Mouse (Mus musculus) left cerebral cortex, postnatal 36 days (tissue): ENCODE data around the gene Fdps. TPM values are rescaled to one million over a fixed set of nuclear protein-coding genes. Genes with fewer than 3 reads are reported as not detected.

Experiments
- DNase-seq, 2 experiments: peaks; one replicate each; pipeline ENCODE4 v3.0.0; 2021 to 2022; ENCODE audit warnings: low spot score in 2 of 2, mixed read lengths in 1 of 2
- intact Hi-C: fragments of 180-260 bp; cut with DNase I; formaldehyde crosslinking; loops from one replicate; pipeline ENCODE4 v1.15.1; 2025
- total RNA-seq, 2 experiments: library from RNA; stranded (reverse); gene quantifications; 2 replicates each; pipeline ENCODE4 v1.2.3; 2021

Gene Fdps
- total RNA-seq, 2 experiments from 2014 or later: 79.8 to 94.6 TPM

DNA sequence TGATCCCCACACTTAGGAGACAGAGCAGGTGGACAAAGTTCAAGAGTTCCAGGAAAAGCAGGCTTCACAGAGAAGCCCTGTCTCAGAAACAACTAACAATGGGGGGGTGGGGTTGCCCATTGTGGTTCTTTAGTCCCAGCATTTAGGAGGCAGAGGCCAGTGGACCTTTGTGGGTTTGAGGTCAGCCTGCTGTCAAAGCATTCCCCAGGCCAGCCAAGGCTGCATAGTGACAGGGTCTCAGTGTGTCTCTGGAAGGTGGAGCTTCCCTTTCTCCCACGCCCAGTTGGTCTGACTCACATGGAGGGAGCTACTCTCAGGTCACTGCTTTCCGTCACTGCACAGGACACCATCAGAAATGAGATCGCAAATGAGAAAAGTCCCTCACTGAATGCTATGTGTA lies 40.1 kb downstream of the Fdps start:
- intact Hi-C loops: no loop called here
- no peak for DNase-seq

- intact Hi-C loops: no loop called here
- no peak for DNase-seq
Observed at GRCm38 (mm10) chr3:89058783-89059182, 43.0 kb downstream of the Fdps start.

DNA sequence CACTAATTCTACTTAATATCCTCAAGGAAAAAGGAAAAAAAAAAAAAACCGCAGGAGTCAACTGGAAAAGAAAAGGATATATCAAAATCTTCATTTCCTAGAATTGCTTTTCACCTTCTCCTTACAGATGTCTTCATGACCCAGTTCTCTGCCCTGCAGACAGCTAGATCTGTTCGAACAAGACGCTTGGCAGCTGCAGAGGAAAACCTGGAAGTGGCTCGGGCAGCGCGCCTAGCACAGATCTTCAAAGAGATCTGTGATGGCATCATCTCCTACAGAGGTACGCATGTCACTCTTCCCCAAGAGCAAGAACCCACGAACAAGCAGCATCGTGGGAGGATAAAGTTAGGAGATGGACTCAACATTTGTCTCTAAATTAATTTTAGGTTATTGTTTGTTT lies 43.4 kb downstream of the Fdps start:
- DNase-seq: no peak
- intact Hi-C loops: no loop called here

Other genes starting within 250 kb of the Fdps start
- gene Msto1, start 188.0 kb downstream of the Fdps start, total RNA-seq: 10 to 100 TPM; 19.8 to 23.0 TPM
- gene Ash1l, start 151.3 kb downstream of the Fdps start, total RNA-seq: 10 to 100 TPM; 81.3 to 95.4 TPM
- gene Dap3, start 150.8 kb downstream of the Fdps start, total RNA-seq: 100 to 1,000 TPM in 1 of 2 experiments, 10 to 100 TPM in 1; 97.8 to 107 TPM
- gene Rusc1, start 8.6 kb downstream of the Fdps start, total RNA-seq: 100 to 1,000 TPM; 185 to 202 TPM
- gene Gm43738, start 860 bp downstream of the Fdps start, total RNA-seq: under 1 TPM; 0.15 to 0.43 TPM
- not detected for gene Pklr, start 34.2 kb upstream of the Fdps start, total RNA-seq
- gene Hcn3, start 58.2 kb upstream of the Fdps start, total RNA-seq: 10 to 100 TPM; 12.9 to 19.1 TPM
- 10 to 100 TPM; 36.8 to 52.2 TPM for gene Clk2, start 62.8 kb upstream of the Fdps start, total RNA-seq
- 10 to 100 TPM; 64.0 to 67.2 TPM for gene Scamp3, start 75.5 kb upstream of the Fdps start, total RNA-seq
- 10 to 100 TPM; 59.3 to 60.3 TPM for gene Fam189b, start 81.2 kb upstream of the Fdps start, total RNA-seq
- gene Gba, start 101.0 kb upstream of the Fdps start, total RNA-seq: 10 to 100 TPM; 62.4 to 64.6 TPM
- 10 to 100 TPM; 21.0 to 21.3 TPM for gene Thbs3, start 113.2 kb upstream of the Fdps start, total RNA-seq
- 10 to 100 TPM; 90.6 to 93.8 TPM for gene Mtx1, start 125.1 kb upstream of the Fdps start, total RNA-seq
- gene Muc1, start 127.1 kb upstream of the Fdps start, total RNA-seq: 1 to 10 TPM in 1 of 2 experiments, under 1 TPM in 1; 0.44 to 1.1 TPM
- gene Krtcap2, start 144.0 kb upstream of the Fdps start, total RNA-seq: 10 to 100 TPM; 59.7 to 64.9 TPM
- gene Trim46, start 144.3 kb upstream of the Fdps start, total RNA-seq: 10 to 100 TPM; 74.4 to 88.7 TPM
- 10 to 100 TPM; 47.0 to 51.7 TPM for gene Dpm3, start 157.4 kb upstream of the Fdps start, total RNA-seq
- gene Slc50a1, start 168.6 kb upstream of the Fdps start, total RNA-seq: 10 to 100 TPM; 34.5 to 39.1 TPM
- gene Efna1, start 179.2 kb upstream of the Fdps start, total RNA-seq: 1 to 10 TPM; 4.2 to 7.4 TPM
- gene Efna3, start 221.0 kb upstream of the Fdps start, total RNA-seq: 10 to 100 TPM; 50.4 to 59.5 TPM
- 1 to 10 TPM in 1 of 2 experiments, not detected in 1; 1.2 TPM for gene Efna4, start 236.1 kb upstream of the Fdps start, total RNA-seq
- gene Adam15, start 248.0 kb upstream of the Fdps start, total RNA-seq: 100 to 1,000 TPM in 1 of 2 experiments, 10 to 100 TPM in 1; 96.1 to 120 TPM